Mouse (Mus musculus) ES-Bruce4 (cell line): ENCODE data around the gene Mcm3. TPM values are rescaled to one million over a fixed set of nuclear protein-coding genes. Genes with fewer than 3 reads are reported as not detected.

Source experiments
- H3K27ac ChIP-seq: 2 replicates; pipeline ENCODE4 v1.5.1; 2012; ENCODE audit warnings: low read length, inconsistent platforms; ENCODE audit not compliant: insufficient read depth
- H3K27me3 ChIP-seq: 2 replicates; pipeline ENCODE4 v1.6.1; 2012; ENCODE audit warnings: mild to moderate bottlenecking, low read length, inconsistent platforms; ENCODE audit not compliant: control insufficient read depth, poor library complexity, insufficient read depth, severe bottlenecking
- H3K36me3 ChIP-seq: 2 replicates; pipeline ENCODE4 v1.6.1; 2012; ENCODE audit warnings: inconsistent platforms, mild to moderate bottlenecking, low read length, moderate library complexity; ENCODE audit not compliant: control insufficient read depth, poor library complexity, insufficient read depth, severe bottlenecking
- H3K4me1 ChIP-seq: one replicate; pipeline ENCODE4 v1.8.1; 2011; ENCODE audit warnings: low read length; ENCODE audit not compliant: control insufficient read depth, insufficient read depth
- H3K4me3 ChIP-seq: 2 replicates; pipeline ENCODE4 v1.5.1; 2011; ENCODE audit warnings: low read depth, mild to moderate bottlenecking, low read length
- H3K9ac ChIP-seq: 2 replicates; pipeline ENCODE4 v1.6.1; 2012; ENCODE audit warnings: low read depth, mild to moderate bottlenecking, inconsistent platforms; ENCODE audit not compliant: poor library complexity, severe bottlenecking
- H3K9me3 ChIP-seq: replicated peaks from 2 replicates; pipeline ENCODE4 v1.6.1; 2012; ENCODE audit warnings: mild to moderate bottlenecking, low read length, inconsistent platforms; ENCODE audit not compliant: control insufficient read depth, poor library complexity, insufficient read depth, severe bottlenecking
- CTCF ChIP-seq: IDR thresholded peaks from one replicate; pipeline ENCODE4 v1.8.1; 2011; ENCODE audit warnings: low read depth, low read length
- EP300 ChIP-seq: IDR thresholded peaks from 2 replicates; pipeline ENCODE4 v1.6.1; 2011; ENCODE audit warnings: low read depth, low read length; ENCODE audit not compliant: insufficient read depth
- POLR2A ChIP-seq: IDR thresholded peaks from one replicate; pipeline ENCODE4 v1.8.1; 2011; ENCODE audit warnings: low read length; ENCODE audit not compliant: insufficient read depth
- polyA plus RNA-seq: library from polyadenylated mRNA; stranded (reverse); fragments of >200 nt; gene quantifications from 2 replicates; pipeline ENCODE4 v1.2.4, GENCODE M21; 2011; ENCODE audit warnings: low read depth; ENCODE audit not compliant: missing spikeins, insufficient read depth, insufficient read length

The Mcm3 gene
- 178 and 187 TPM in 2 replicates for polyA plus RNA-seq

DNA sequence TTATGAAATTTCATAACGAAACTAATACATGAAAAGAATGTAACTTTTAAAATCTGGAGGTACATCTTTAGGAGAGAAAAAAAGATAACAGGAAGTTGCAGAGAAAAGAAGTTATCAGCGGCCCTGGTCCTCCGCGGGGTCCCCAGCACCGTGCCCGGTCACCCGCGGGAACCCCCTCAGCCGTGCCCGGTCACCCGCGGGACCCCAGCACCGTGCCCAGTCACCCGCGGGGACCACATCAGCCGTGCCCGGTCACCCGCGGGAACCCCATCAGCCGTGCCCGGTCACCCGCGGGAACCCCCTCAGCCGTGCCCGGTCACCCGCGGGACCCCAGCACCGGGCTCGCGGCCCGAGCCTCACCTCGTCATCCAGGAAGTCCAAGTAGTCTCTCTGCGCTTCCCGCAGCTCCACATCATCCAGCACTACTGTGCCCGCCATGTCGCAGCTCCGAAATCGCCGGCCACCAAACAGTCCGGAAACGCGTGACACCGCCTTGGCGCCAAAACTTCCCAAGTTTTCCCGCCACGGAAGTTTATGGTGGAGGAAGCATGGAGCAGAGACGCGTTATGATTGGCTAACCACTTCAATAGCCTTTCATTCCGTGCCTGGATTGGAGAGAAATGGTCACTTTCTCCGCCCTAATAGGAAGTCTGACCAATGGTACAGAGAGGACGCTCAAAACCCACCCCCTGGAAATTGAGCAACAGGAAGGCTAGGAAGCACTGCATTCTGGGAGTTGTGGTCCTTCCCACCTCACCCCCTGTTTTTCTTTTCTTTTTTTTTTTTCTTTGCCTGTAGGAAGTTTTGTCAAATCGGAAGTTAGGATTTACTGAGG lies at the start of gene Mcm3:
Mcm3 (minus strand) TSS at position 542 of the 835 bp plus-strand sequence.
- peak within 1 kb of the TSS; percentile 74 for H3K4me3 ChIP-seq
- H3K9ac ChIP-seq = peak within 1 kb of the TSS; percentile 99
- no peaks in the 10 kb centered on the region for H3K27me3 ChIP-seq
- no peak for TF ChIP-seq CTCF
- peak; percentile 60 for TF ChIP-seq POLR2A
- H3K27ac ChIP-seq = no peak within 1 kb of the TSS
- H3K36me3 ChIP-seq = peaks cover 37% of the 10 kb centered on the region
- no peaks in the 10 kb centered on the region for H3K4me1 ChIP-seq
- H3K9me3 ChIP-seq = no peaks in the 10 kb centered on the region

DNA sequence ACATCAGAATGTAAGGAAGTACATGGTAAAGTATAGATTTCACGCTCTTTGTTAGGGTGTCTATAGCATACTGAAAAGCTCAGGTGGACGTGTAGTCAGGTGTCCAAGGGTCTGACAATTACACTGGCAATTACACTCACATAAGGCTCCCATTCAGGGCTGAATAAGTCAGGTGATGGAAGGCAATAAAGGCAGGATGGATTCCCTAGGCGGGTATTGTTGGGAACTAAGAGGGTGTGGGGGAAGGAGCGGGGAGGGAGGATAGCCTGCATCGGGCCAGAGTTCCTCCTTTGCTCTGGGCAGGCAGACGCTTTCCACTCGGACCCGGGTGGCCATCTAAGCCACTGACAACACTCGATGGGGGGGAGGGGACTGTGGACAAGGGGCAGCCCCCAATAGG lies 47.9 kb upstream of the Mcm3 start:
- Histone ChIP-seq H3K27ac (peak overlapping the region; percentile 87), H3K4me1 (peaks cover 5% of the 10 kb centered on the region), H3K9ac (no peak overlapping the region), H3K9me3 (no peaks in the 10 kb centered on the region), H3K36me3 (no peaks in the 10 kb centered on the region), H3K27me3 (no peaks in the 10 kb centered on the region), H3K4me3 (no peak overlapping the region)
- no peak for TF ChIP-seq CTCF
- TF ChIP-seq EP300 = peak; percentile 62; the same call in 1 of the 2 replicates

DNA sequence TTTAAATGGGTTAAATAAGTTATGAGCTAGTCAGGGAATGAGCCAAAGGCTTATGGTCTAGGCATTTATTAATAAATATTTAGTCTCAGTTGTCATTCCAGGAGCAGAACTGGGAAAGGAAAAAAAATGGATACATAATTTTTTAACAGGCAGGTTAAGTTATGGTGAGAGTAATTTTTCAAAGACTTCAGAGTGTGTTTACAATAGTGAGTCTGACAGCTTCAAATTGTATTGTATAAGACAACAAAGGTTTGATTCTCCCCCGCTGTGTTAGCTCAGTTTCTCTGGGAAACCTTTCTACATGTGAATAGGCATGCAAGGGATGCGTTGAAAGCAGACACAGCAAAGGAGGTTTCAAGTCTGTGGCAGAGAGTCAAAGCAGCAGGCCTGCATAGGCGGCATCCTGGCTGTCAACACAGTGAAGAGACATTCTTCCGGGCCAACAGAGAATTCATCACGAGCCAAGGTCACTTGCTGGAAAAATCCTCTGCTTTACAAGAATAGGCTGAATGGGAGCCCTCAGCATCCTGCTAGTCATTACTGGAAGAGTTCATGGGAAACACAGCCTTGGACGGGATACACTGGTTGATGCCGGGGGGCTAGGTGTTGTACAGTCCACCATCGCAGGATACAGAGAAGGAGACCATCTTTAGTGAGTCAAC lies 47.3 kb upstream of the Mcm3 start:
- Histone ChIP-seq H3K27me3 (no peaks in the 10 kb centered on the region), H3K9ac (no peak overlapping the region), H3K4me1 (peaks cover 5% of the 10 kb centered on the region), H3K36me3 (no peaks in the 10 kb centered on the region), H3K9me3 (no peaks in the 10 kb centered on the region), H3K27ac (peak overlapping the region; percentile 87), H3K4me3 (no peak overlapping the region)
- TF ChIP-seq EP300 = peak; percentile 93
- no peak for TF ChIP-seq POLR2A

DNA sequence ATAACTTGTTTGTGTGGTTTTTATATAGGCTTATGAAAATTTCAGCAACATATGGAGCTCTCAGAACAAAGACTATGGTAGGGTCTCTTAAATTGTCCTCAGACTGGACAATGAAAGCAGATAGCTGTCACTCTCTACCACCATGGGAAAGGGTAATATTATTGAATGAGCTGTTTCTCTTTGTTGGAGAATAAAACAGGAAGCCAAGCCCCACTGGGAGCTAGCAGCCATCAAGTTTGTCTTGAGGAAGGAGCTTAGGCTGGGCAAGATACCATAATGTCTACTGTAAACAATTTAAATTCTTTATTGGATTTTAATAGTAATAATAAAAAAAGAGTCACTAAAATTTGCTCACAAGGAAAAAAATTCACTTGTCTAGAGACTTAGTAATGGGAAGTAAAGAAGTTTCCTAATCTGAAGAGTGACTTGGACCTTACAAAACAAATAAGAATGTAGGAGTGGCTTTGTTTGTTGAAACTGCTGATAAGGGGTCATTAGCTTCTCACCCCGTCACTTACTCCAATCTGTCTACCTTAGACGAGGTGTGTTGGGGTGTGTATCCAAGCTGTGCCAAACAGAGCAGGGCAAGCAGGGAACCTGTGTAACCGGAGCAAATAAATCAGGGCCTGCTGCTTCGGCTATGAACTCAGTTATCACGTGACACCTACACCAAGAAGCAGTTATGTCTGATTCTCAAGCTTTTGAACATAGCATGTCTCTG lies 43.5 kb upstream of the Mcm3 start:
- Histone ChIP-seq H3K36me3 (no peaks in the 10 kb centered on the region), H3K4me1 (peaks cover 3% of the 10 kb centered on the region), H3K27ac (no peak overlapping the region), H3K4me3 (no peak overlapping the region), H3K9ac (no peak overlapping the region), H3K27me3 (no peaks in the 10 kb centered on the region), H3K9me3 (no peaks in the 10 kb centered on the region; the same call in 1 of the 2 replicates)
- TF ChIP-seq CTCF (no peak), POLR2A (no peak), EP300 (no peak)

DNA sequence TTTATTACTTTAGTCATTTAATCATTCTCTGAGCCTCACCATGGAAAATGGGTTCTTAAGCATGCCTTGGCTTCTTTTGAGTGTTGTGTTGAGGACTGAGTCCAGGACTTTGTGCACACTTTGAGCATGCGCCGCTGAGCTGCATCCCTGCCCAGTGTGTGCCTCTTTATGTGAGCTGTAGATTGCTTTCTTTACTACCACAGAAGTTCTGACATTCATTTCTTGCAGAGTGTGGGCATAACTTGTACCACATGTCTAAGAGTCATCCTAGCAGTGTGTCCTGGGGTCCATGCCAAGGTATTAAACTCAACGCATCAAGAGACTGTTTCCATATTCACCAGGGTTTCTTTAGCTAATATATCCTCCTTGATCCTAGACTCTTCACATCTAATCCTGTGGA lies 41.8 kb upstream of the Mcm3 start:
- Histone ChIP-seq H3K9ac (no peak overlapping the region), H3K4me3 (no peak overlapping the region), H3K27me3 (no peaks in the 10 kb centered on the region), H3K27ac (no peak overlapping the region), H3K36me3 (no peaks in the 10 kb centered on the region), H3K4me1 (peaks cover 2% of the 10 kb centered on the region), H3K9me3 (no peaks in the 10 kb centered on the region; the same call in 1 of the 2 replicates)
- no peak for TF ChIP-seq POLR2A
- TF ChIP-seq CTCF = no peak
- TF ChIP-seq EP300 = no peak
